Mouse (Mus musculus) midbrain, embryonic 10.5 days (tissue): ENCODE measurements around the gene Sorbs2. TPM values are rescaled to one million over a fixed set of nuclear protein-coding genes. Genes with fewer than 3 reads are reported as not detected.

Source experiments
- DNase-seq: peaks from one replicate; pipeline ENCODE4 v3.0.0-alpha.2; 2017; ENCODE audit warnings: low spot score
- H3K27ac ChIP-seq: fragments of 300-500 bp; sonication (generic); replicated peaks from 2 replicates; pipeline ENCODE4 v1.5.1; 2016; ENCODE audit warnings: mild to moderate bottlenecking
- H3K27me3 ChIP-seq: fragments of 300-500 bp; sonication (generic); 2 replicates; pipeline ENCODE4 v1.6.1; 2016; ENCODE audit warnings: low read depth, mild to moderate bottlenecking; ENCODE audit not compliant: poor library complexity, severe bottlenecking
- H3K36me3 ChIP-seq: fragments of 300-500 bp; sonication (generic); 2 replicates; pipeline ENCODE4 v1.6.1; 2016; ENCODE audit warnings: mild to moderate bottlenecking, moderate library complexity
- H3K4me1 ChIP-seq: fragments of 300-500 bp; sonication (generic); 2 replicates; pipeline ENCODE4 v1.6.1; 2016
- H3K4me3 ChIP-seq: fragments of 300-500 bp; sonication (generic); 2 replicates; pipeline ENCODE4 v1.5.1; 2016; ENCODE audit warnings: mild to moderate bottlenecking, moderate library complexity
- H3K9me3 ChIP-seq: fragments of 300-500 bp; sonication (generic); replicated peaks from 2 replicates; pipeline ENCODE4 v1.6.1; 2016; ENCODE audit warnings: mild to moderate bottlenecking
- WGBS: fragments of 180-500 bp; shearing (Covaris S2); methylation state at CpG from one replicate; pipeline ENCODE4 v1.1.7; 2016; 5-methylcytosine and 5-hydroxymethylcytosine counted together
- polyA plus RNA-seq: library from polyadenylated mRNA; unstranded; fragments of >200 nt; fragmentation: Nextera tagmentation; extraction: Ambion mirVana; gene quantifications from 2 replicates; pipeline ENCODE4 v1.2.1, GENCODE M21; 2016

Gene Sorbs2
- polyA plus RNA-seq, 1 experiment from 2014 or later: 43.8 TPM

GRCm38 (mm10) chr8:45794847-45795246 lies 287.3 kb downstream of the Sorbs2 start:
- no peak overlapping the region for H3K4me3 ChIP-seq
- no peak for DNase-seq
- no peak overlapping the region for H3K27ac ChIP-seq
- H3K9me3 ChIP-seq: no peaks in the 10 kb centered on the region
- H3K36me3 ChIP-seq: peaks cover 51% of the 10 kb centered on the region
- H3K27me3 ChIP-seq: no peaks in the 10 kb centered on the region
- WGBS: 91% methylated on average over 14 of the region's 14 CpGs
- H3K4me1 ChIP-seq: no peaks in the 10 kb centered on the region

DNA sequence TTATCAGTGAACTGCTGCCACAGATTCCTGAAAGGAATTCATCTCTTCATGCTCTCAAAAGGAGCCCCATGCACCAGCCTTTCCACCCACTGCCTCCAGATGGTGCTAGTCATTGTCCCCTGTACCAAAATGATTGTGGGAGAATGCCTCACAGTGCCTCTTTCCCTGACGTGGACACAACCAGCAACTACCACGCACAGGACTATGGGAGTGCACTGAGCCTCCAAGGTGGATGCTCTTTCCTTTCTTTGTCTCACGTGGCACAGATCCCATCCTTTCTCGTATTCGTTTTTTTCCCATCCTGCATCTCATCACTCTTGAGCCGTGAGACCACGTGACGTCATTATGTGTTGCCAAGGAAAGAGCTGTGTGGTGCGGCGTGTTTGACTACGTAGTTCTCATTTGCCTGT lies 288.7 kb downstream of the Sorbs2 start:
- Histone ChIP-seq H3K36me3 (peaks cover 56% of the 10 kb centered on the region), H3K27ac (no peak overlapping the region), H3K27me3 (no peaks in the 10 kb centered on the region), H3K4me3 (no peak overlapping the region), H3K4me1 (no peaks in the 10 kb centered on the region), H3K9me3 (no peaks in the 10 kb centered on the region)
- WGBS: 65% methylated on average over 11 of the region's 11 CpGs
- peak; percentile 48 for DNase-seq

DNA sequence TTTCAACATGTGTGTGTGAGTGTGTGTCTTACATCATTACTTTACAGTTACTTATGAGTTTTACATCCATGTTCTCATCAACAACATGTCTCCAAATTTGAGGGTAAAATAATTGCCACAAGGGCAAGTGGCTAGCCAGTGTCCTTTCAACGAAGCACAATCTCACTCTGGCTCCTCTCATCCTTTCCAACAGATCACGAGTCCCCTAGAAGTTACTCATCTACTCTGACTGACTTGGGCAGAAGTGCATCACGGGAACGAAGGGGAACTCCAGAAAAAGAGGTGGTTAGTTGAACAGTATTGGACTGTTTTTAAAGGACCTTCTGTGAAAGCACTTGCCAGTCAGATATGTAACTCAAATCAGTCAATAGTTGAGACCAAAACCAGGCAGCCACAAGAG lies 291.9 kb downstream of the Sorbs2 start:
- Histone ChIP-seq H3K27ac (no peak overlapping the region), H3K4me3 (no peak overlapping the region), H3K27me3 (no peaks in the 10 kb centered on the region), H3K36me3 (peaks cover 48% of the 10 kb centered on the region), H3K4me1 (no peaks in the 10 kb centered on the region), H3K9me3 (no peaks in the 10 kb centered on the region)
- no peak for DNase-seq
- WGBS: 92% methylated on average over 4 of the region's 4 CpGs

GRCm38 (mm10) chr8:45808597-45808996 lies 301.0 kb downstream of the Sorbs2 start:
- H3K36me3 ChIP-seq: peaks cover 73% of the 10 kb centered on the region

GRCm38 (mm10) chr8:45816765-45817426 lies 309.3 kb downstream of the Sorbs2 start:
- Histone ChIP-seq H3K27me3 (no peaks in the 10 kb centered on the region), H3K4me3 (no peak overlapping the region), H3K36me3 (peaks cover 26% of the 10 kb centered on the region), H3K27ac (no peak overlapping the region), H3K9me3 (no peaks in the 10 kb centered on the region), H3K4me1 (no peaks in the 10 kb centered on the region)
- 24% methylated on average over 7 of the region's 7 CpGs for WGBS
- DNase-seq: peak; percentile 55

More at GRCm38 (mm10) chr8:45808597-45808996, 301.0 kb downstream of the Sorbs2 start:
- no peaks in the 10 kb centered on the region for H3K9me3 ChIP-seq
- no peak for DNase-seq
- H3K27me3 ChIP-seq: no peaks in the 10 kb centered on the region
- no peak overlapping the region for H3K27ac ChIP-seq
- no peaks in the 10 kb centered on the region for H3K4me1 ChIP-seq
- 93% methylated on average over 6 of the region's 6 CpGs for WGBS
- H3K4me3 ChIP-seq: no peak overlapping the region

DNA sequence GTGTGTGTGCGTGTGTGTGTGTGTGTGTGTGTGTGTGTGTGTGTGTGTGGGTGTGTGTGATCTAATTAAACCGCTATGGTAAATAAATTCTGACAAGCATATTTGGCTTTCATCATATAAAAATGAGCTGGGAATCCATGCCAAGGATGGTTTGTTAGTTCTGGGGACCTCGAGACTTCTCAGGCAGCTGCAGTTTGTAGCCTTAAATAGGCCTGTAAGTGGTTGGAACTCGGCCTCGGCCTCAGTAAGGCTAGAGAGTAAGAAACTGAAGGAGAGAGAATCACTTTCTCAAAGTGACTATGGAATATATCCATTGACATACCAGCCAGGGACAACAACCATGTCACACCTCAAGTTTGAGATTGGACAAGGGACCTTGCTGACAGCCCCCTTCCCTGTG lies 314.1 kb downstream of the Sorbs2 start:
- Histone ChIP-seq H3K27ac (no peak overlapping the region), H3K4me3 (no peak overlapping the region), H3K27me3 (no peaks in the 10 kb centered on the region), H3K36me3 (peaks cover 27% of the 10 kb centered on the region; the same call in 1 of the 2 replicates), H3K9me3 (no peaks in the 10 kb centered on the region), H3K4me1 (no peaks in the 10 kb centered on the region)
- DNase-seq: no peak
- 81% methylated on average over 5 of the region's 5 CpGs for WGBS

- Histone ChIP-seq H3K4me1 (no peaks in the 10 kb centered on the region), H3K36me3 (peaks cover 11% of the 10 kb centered on the region; the same call in 1 of the 2 replicates), H3K9me3 (no peaks in the 10 kb centered on the region), H3K4me3 (no peak overlapping the region), H3K27ac (no peak overlapping the region), H3K27me3 (no peaks in the 10 kb centered on the region)
- 83% methylated on average over 2 of the region's 2 CpGs for WGBS
- no peak for DNase-seq
Observed at GRCm38 (mm10) chr8:45829985-45830548, 322.5 kb downstream of the Sorbs2 start.

DNA sequence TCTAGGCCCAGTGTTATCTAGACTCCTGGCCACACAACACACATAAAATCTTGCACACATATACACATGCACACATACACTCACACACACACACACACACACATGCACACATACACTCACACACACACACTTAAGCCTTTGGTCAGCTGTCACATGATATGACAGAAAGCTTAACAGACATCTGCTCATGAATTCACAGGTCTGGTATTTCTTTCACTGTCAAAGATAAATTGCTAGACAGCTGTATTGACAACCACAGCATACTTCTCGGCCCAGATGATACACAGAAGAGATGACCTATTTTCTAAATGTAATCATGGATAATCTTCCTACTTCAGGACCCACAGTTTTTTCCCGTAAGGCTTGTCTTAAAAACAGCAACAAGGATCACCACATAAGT lies 326.3 kb downstream of the Sorbs2 start:
- H3K27me3 ChIP-seq: no peaks in the 10 kb centered on the region
- H3K27ac ChIP-seq: no peak overlapping the region
- H3K9me3 ChIP-seq: no peaks in the 10 kb centered on the region
- H3K4me1 ChIP-seq: peaks cover 5% of the 10 kb centered on the region
- no peak overlapping the region for H3K4me3 ChIP-seq
- no peak for DNase-seq
- no peaks in the 10 kb centered on the region for H3K36me3 ChIP-seq
- 89% methylated on average over 2 of the region's 2 CpGs for WGBS

DNA sequence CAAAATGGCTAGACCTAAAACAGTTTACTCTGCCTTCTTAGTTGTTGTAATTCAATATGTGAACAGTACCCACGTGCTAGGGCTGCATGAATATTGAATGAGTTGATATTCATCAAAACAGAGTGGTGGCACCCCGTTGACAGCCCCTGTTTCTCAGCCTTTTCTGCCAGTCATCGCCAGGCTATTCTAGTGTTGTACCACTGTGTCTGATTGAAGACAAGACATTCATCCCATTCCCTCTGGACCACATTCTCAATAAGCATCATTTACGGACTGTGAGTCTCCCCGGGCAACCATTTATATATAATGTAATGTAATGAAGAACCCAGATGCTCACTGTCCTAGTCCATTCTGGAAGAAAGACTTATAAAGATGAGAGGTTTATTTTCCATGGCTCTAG lies 335.7 kb downstream of the Sorbs2 start:
- Histone ChIP-seq H3K4me3 (no peak overlapping the region), H3K4me1 (peaks cover 17% of the 10 kb centered on the region), H3K27ac (no peak overlapping the region), H3K27me3 (no peaks in the 10 kb centered on the region), H3K9me3 (no peaks in the 10 kb centered on the region), H3K36me3 (no peaks in the 10 kb centered on the region)
- WGBS: 88% methylated on average over 5 of the region's 5 CpGs
- no peak for DNase-seq

GRCm38 (mm10) chr8:45844097-45844885 lies 336.7 kb downstream of the Sorbs2 start:
- H3K9me3 ChIP-seq: no peaks in the 10 kb centered on the region
- H3K27me3 ChIP-seq: no peaks in the 10 kb centered on the region
- H3K36me3 ChIP-seq: no peaks in the 10 kb centered on the region
- H3K4me3 ChIP-seq: no peak overlapping the region
- WGBS: 82% methylated on average over 6 of the region's 6 CpGs
- no peak for DNase-seq
- peaks cover 17% of the 10 kb centered on the region for H3K4me1 ChIP-seq
- H3K27ac ChIP-seq: no peak overlapping the region

- H3K4me1 ChIP-seq: peaks cover 17% of the 10 kb centered on the region
- H3K27ac ChIP-seq: 0 out of 2 replicates have a peak overlapping the region, but pooled peaks have one; percentile 17
- no peaks in the 10 kb centered on the region for H3K27me3 ChIP-seq
- no peak for DNase-seq
- 79% methylated on average over 14 of the region's 14 CpGs for WGBS
- no peak overlapping the region for H3K4me3 ChIP-seq
- H3K36me3 ChIP-seq: no peaks in the 10 kb centered on the region
- H3K9me3 ChIP-seq: no peaks in the 10 kb centered on the region
Observed at GRCm38 (mm10) chr8:45844911-45845481, 337.4 kb downstream of the Sorbs2 start.

DNA sequence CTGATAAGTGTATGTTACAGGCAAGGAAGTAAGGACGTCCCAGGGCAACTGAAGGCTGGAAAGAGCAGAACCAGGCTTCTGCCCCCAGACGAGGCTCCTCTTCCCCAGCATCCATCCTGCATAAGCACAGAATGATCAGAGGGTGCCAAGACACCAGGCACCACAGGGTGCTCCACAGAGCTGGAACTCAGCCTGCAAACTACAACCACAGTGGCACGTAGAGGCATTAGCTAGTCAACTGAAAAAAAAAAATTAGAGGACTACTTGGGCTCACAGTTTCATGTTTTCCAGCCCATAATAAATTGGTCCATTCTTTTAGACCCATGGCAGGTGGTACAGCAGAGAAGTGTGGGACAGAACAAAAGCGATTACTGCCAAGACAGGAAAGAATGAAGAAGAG lies 338.3 kb downstream of the Sorbs2 start:
- Histone ChIP-seq H3K27ac (no peak overlapping the region), H3K4me3 (no peak overlapping the region), H3K4me1 (peaks cover 17% of the 10 kb centered on the region), H3K27me3 (no peaks in the 10 kb centered on the region), H3K9me3 (no peaks in the 10 kb centered on the region), H3K36me3 (no peaks in the 10 kb centered on the region)
- DNase-seq: no peak
- WGBS: 79% methylated on average over 4 of the region's 4 CpGs

GRCm38 (mm10) chr8:45855118-45855517 lies 347.5 kb downstream of the Sorbs2 start:
- Histone ChIP-seq H3K27me3 (no peaks in the 10 kb centered on the region), H3K9me3 (no peaks in the 10 kb centered on the region), H3K27ac (no peak overlapping the region), H3K4me1 (peaks cover 18% of the 10 kb centered on the region), H3K4me3 (no peak overlapping the region), H3K36me3 (no peaks in the 10 kb centered on the region)
- WGBS: 93% methylated on average over 4 of the region's 4 CpGs
- no peak for DNase-seq
